ENCODE assay signal across 15 mouse cellular contexts in the genomic region with DNA sequence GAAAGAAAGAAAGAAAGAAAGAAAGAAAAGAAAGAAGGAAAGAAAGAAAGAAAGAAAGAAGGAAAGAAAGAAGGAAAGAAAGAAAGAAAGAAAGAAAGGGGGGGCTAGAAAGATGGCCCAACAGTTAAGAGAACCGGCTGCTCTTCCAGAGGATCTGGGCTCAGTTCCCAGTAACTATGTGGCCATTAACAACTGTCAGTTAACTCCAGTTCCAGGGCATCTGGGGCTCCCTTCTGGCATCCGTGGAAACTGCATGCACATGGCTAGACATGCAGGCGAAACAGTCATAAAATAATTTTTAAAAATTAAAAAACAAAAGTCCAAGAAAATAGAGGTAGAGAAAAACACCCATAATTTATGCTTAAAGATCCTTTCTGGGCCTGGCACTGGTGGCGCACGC.
"Had no signal": no experiment of that assay in that cellular context is flagged by ENCODE, and none has a peak within 500 bp of the region (broad histone marks: within the 10 kb centered on the region; RNA-seq: fewer than 3 reads in every experiment).

No protein-coding gene starts in this region.

- H3K9me3 ChIP-seq: limb, embryonic 13.5 days; midbrain, embryonic 10.5 days; midbrain, embryonic 15.5 days; neural tube, embryonic 13.5 days had no signal

- ATAC-seq: lung, postnatal 0 days; midbrain, embryonic 15.5 days had no signal

- H3K4me3 ChIP-seq: limb, embryonic 13.5 days; midbrain, embryonic 10.5 days; midbrain, embryonic 15.5 days; neural tube, embryonic 13.5 days had no signal

- H3K4me2 ChIP-seq: limb, embryonic 13.5 days; midbrain, embryonic 15.5 days; neural tube, embryonic 13.5 days had no signal

- H3K27me3 ChIP-seq: limb, embryonic 13.5 days; midbrain, embryonic 15.5 days; neural tube, embryonic 13.5 days had no signal

- H3K9ac ChIP-seq: limb, embryonic 13.5 days; liver, embryonic 14.5 days; midbrain, embryonic 15.5 days; neural tube, embryonic 13.5 days had no signal

- H3K36me3 ChIP-seq: limb, embryonic 13.5 days; midbrain, embryonic 10.5 days; midbrain, embryonic 15.5 days; neural tube, embryonic 13.5 days had no signal

- DNase-seq: kidney, adult 9 months; kidney, postnatal 36 days; left cerebral cortex, postnatal 4 days; lung, adult 18-20 months; lung, postnatal 4 days; retina, postnatal 1 day; right cerebral cortex, postnatal 25 days; thymus, postnatal 4 days had no signal

- H3K4me1 ChIP-seq: limb, embryonic 13.5 days; midbrain, embryonic 15.5 days; neural tube, embryonic 13.5 days had no signal

- H3K27ac ChIP-seq: kidney, postnatal 0 days; limb, embryonic 13.5 days; liver, embryonic 14.5 days; midbrain, embryonic 10.5 days; midbrain, embryonic 15.5 days; neural tube, embryonic 13.5 days had no signal
